Mouse (Mus musculus): ENCODE results near the gene Cdh13.

GRCm38 (mm10) chr8:118272493-118272892 is 11.0 kb upstream of the Cdh13 start:
- TF ChIP-seq CTCF (IDR thresholded peaks at IDR 0.05; ENCODE audit: low read depth): no peak
- TF ChIP-seq EP300 (optimal IDR thresholded peaks at IDR 0.05): no peak

Data from stomach, postnatal 0 days (tissue).